Mouse (Mus musculus): Measurements from ENCODE around the gene Scg2.

GRCm38 (mm10) chr1:79401090-79402012 is 38.6 kb downstream of the Scg2 start:
- TF ChIP-seq CTCF (conservative IDR thresholded peaks at IDR 0.05; ENCODE audit: low read length) (no peak), NANOG (IDR thresholded peaks at IDR 0.05; ENCODE audit: borderline replicate concordance, low read length) (no peak), POU5F1 (IDR thresholded peaks at IDR 0.05; ENCODE audit: borderline replicate concordance, low read length) (no peak)

Data from E14TG2a.4 (cell line).